Mouse (Mus musculus) stomach, embryonic 16.5 days (tissue): ENCODE measurements around the gene Mt1. TPM values are rescaled to one million over a fixed set of nuclear protein-coding genes. Genes with fewer than 3 reads are reported as not detected.

Source experiments
- ATAC-seq: fragments of 200-750 bp; cut with Nextera tagmentation; 2 replicates; pipeline ENCODE4 v1.8.0; 2017; ENCODE audit warnings: moderate number of reproducible peaks, moderate TSS enrichment; ENCODE audit not compliant: insufficient read depth, low FRiP score
- H3K27ac ChIP-seq: fragments of 300-500 bp; sonication (generic); 2 replicates; pipeline ENCODE4 v1.5.1; 2014; ENCODE audit warnings: low read length
- H3K27me3 ChIP-seq: fragments of 300-500 bp; sonication (generic); 2 replicates; pipeline ENCODE4 v1.6.1; 2014; ENCODE audit warnings: low read length, control low read depth, mixed read lengths; ENCODE audit not compliant: control insufficient read depth, insufficient read depth
- H3K36me3 ChIP-seq: fragments of 300-500 bp; sonication (generic); 2 replicates; pipeline ENCODE4 v1.6.1; 2014; ENCODE audit warnings: low read length; ENCODE audit not compliant: control insufficient read depth, insufficient read depth
- H3K4me1 ChIP-seq: fragments of 300-500 bp; sonication (generic); 2 replicates; pipeline ENCODE4 v1.6.1; 2014; ENCODE audit warnings: low read length, control low read depth, mixed read lengths; ENCODE audit not compliant: control insufficient read depth, insufficient read depth
- H3K4me2 ChIP-seq: fragments of 300-500 bp; sonication (generic); 2 replicates; pipeline ENCODE4 v1.6.1; 2014; ENCODE audit warnings: low read depth, low read length, mixed read lengths
- H3K4me3 ChIP-seq: fragments of 300-500 bp; sonication (generic); replicated peaks from 2 replicates; pipeline ENCODE4 v1.5.1; 2014; ENCODE audit warnings: mild to moderate bottlenecking, low read length
- H3K9ac ChIP-seq: fragments of 300-500 bp; sonication (generic); 2 replicates; pipeline ENCODE4 v1.6.1; 2014; ENCODE audit warnings: low read length
- H3K9me3 ChIP-seq: fragments of 300-500 bp; sonication (generic); replicated peaks from 2 replicates; pipeline ENCODE4 v1.6.1; 2016; ENCODE audit warnings: low read length, control low read depth; ENCODE audit not compliant: control insufficient read depth
- whole genome bisulfite sequencing: fragments of 180-500 bp; shearing (Covaris S2); extraction: QIAGEN DNeasy Blood & Tissue Kit; methylation state at CpG from one replicate; pipeline ENCODE4 v1.1.7; 2014; 5-methylcytosine and 5-hydroxymethylcytosine counted together
- polyA plus RNA-seq: library from polyadenylated mRNA; unstranded; fragments of >200 nt; fragmentation: Nextera tagmentation; extraction: Ambion mirVana; gene quantifications from 2 replicates; pipeline ENCODE4 v1.2.1, GENCODE M21; 2015

Mt1 gene
- polyA plus RNA-seq, 1 experiment from 2014 or later = 1,931 TPM

DNA sequence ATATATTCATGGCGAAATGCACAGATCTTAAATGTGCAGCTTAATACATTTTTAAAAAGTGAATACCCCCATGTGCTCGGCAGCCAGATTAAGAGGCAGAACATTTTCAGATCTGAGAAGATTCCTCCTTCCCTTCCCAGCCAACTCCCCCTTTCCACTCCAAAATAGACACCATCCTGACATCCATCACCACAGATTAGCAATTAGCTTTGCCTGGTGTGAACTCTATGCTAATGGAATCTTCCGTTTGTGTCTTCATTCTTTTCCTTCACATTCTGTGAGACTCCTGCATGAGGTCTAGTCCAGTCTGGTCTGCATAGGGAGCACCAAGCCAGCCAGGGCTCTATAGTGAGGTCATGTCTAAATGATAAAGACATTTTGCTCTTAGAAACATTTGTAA, 31.3 kb downstream of the Mt1 start:
- ATAC-seq = no peak
- Histone ChIP-seq H3K27ac (no peak overlapping the region), H3K36me3 (no peaks in the 10 kb centered on the region), H3K27me3 (no peaks in the 10 kb centered on the region), H3K9ac (no peak overlapping the region), H3K4me3 (no peak overlapping the region), H3K9me3 (no peaks in the 10 kb centered on the region), H3K4me1 (peaks cover 6% of the 10 kb centered on the region), H3K4me2 (no peak overlapping the region)
- WGBS = 63% methylated on average over 3 of the region's 3 CpGs

GRCm38 (mm10) chr8:94213819-94214218, 34.9 kb downstream of the Mt1 start:
- no peak for ATAC-seq
- Histone ChIP-seq H3K27ac (no peak overlapping the region; the same call in 1 of the 2 replicates), H3K9ac (peak overlapping the region; percentile 61; the same call in 1 of the 2 replicates), H3K4me1 (peaks cover 7% of the 10 kb centered on the region), H3K4me3 (peak overlapping the region; percentile 88), H3K9me3 (no peaks in the 10 kb centered on the region), H3K27me3 (no peaks in the 10 kb centered on the region), H3K4me2 (peak overlapping the region; percentile 59), H3K36me3 (no peaks in the 10 kb centered on the region)
- WGBS = 67% methylated on average over 6 of the region's 6 CpGs

DNA sequence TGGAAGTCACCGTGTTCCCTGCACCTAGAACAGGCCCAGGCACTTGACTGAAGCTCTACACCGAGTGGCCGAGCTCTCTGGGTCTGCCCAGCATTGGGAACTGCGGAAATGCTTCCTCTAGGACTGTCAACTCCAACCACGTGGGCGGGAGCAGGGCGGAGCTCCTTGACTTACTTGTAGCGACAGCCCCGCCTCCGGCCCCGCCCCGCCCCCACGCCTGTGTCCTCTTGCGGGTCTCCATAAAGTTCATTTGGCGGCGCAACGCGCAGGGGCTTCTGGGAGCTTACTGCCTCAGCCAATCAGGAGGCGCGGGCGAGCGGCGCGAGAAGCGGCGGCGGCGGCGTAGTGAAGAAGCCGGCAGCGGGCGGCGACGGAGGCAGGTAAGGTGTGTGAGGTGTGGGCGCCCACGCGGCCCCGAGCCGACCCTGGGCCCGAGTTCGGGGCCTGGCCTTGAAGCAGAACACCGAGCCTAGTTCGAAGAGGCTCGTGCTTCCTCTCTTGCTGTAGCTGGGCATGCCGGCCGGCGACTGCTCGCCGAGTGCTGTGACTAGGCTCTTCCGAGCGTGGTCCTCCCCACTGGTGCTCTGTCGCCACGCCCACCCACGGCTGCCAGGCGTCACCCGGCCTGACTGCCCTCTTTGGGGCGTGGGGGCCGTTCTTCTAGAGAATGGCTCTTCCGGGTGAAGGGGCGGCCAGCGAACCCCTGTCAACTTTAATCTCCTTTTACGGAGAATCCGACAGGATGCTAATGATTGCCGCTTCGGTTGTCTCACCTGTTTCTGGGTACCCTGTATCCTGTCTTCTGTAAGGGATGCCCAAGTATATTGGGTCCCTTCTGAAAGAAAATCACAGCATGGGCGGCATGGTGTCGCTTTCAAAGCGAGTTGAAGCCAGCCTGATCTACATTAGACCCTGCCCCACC, 35.6 kb downstream of the Mt1 start, which contains the start of gene Nup93:
TSS of gene Nup93 (plus strand) at position 313 of the 922 bp plus-strand sequence.
- Histone ChIP-seq H3K4me1 (peaks cover 7% of the 10 kb centered on the region), H3K9me3 (no peaks in the 10 kb centered on the region), H3K27ac (peak within 1 kb of the TSS; percentile 9; the same call in 1 of the 2 replicates), H3K9ac (peak within 1 kb of the TSS; percentile 84), H3K27me3 (no peaks in the 10 kb centered on the region), H3K4me2 (peak within 1 kb of the TSS; percentile 77), H3K36me3 (no peaks in the 10 kb centered on the region), H3K4me3 (peak within 1 kb of the TSS; percentile 88)
- under 1% methylated on average over 68 of the region's 68 CpGs for WGBS
- peak; percentile 99 for ATAC-seq

GRCm38 (mm10) chr8:94227381-94227939, 48.6 kb downstream of the Mt1 start:
- WGBS = 88% methylated on average over 7 of the region's 7 CpGs
- ATAC-seq = no peak
- no peaks in the 10 kb centered on the region for H3K4me1 ChIP-seq
- H3K4me2 ChIP-seq = no peak overlapping the region
- no peaks in the 10 kb centered on the region for H3K9me3 ChIP-seq
- no peak overlapping the region for H3K27ac ChIP-seq
- no peak overlapping the region for H3K4me3 ChIP-seq
- no peak overlapping the region for H3K9ac ChIP-seq
- no peaks in the 10 kb centered on the region for H3K27me3 ChIP-seq
- no peaks in the 10 kb centered on the region for H3K36me3 ChIP-seq

Other genes starting within 250 kb of the Mt1 start
- 27.7 and 27.8 TPM in 2 replicates for gene Amfr, start 166.2 kb upstream of the Mt1 start, polyA plus RNA-seq
- gene Nudt21, start 142.1 kb upstream of the Mt1 start, polyA plus RNA-seq = 86.7 and 97.0 TPM in 2 replicates
- gene Ogfod1, start 141.9 kb upstream of the Mt1 start, polyA plus RNA-seq = 15.5 and 16.1 TPM in 2 replicates
- 12.3 and 13.2 TPM in 2 replicates for gene Bbs2, start 80.2 kb upstream of the Mt1 start, polyA plus RNA-seq
- 0.70 and 1.6 TPM in 2 replicates for gene Mt4, start 41.9 kb upstream of the Mt1 start, polyA plus RNA-seq
- 3.7 and 3.8 TPM in 2 replicates for gene Mt3, start 26.5 kb upstream of the Mt1 start, polyA plus RNA-seq
- 524 and 598 TPM in 2 replicates for gene Mt2, start 6.4 kb upstream of the Mt1 start, polyA plus RNA-seq
- gene Nup93, start 35.5 kb downstream of the Mt1 start, polyA plus RNA-seq = 64.9 and 68.5 TPM in 2 replicates
- 0.09 TPM in 1 of 2 replicates, not detected in the other for gene Slc12a3, start 150.1 kb downstream of the Mt1 start, polyA plus RNA-seq
- 167 and 182 TPM in 2 replicates for gene Herpud1, start 207.4 kb downstream of the Mt1 start, polyA plus RNA-seq